Mouse (Mus musculus) lung, postnatal 0 days (tissue): ENCODE data around the gene Pum3.

Source experiments
- CTCF ChIP-seq: IDR thresholded peaks from 2 replicates; pipeline ENCODE4 v1.5.1; 2016; ENCODE audit warnings: antibody characterized with exemption, mild to moderate bottlenecking
- EP300 ChIP-seq: IDR thresholded peaks from 2 replicates; pipeline ENCODE4 v1.6.1; 2016; ENCODE audit warnings: antibody characterized with exemption, mild to moderate bottlenecking, control low read depth

GRCm38 (mm10) chr19:27429281-27429680, 344 bp downstream of the Pum3 start:
- TF ChIP-seq EP300 = no peak
- no peak for TF ChIP-seq CTCF
